ENCODE assay signal across 8 mouse cellular contexts in genomic region chr5:84417062-84417879, GRCm38 (mm10). TPM values are rescaled to one million over a fixed set of nuclear protein-coding genes. Genes with fewer than 3 reads are reported as not detected.
DNase-seq lines count a peak whose midpoint lies in the region; ATAC-seq lines count a peak whose summit lies in the region.

Gene Epha5 (minus strand): TSS chr5:84417382.

- H3K27me3 ChIP-seq in embryonic facial prominence, embryonic 11.5 days (ENCODE audit: control insufficient read depth, insufficient read depth, low read length), result peaks cover 8% of the 10 kb centered on the region
- peaks cover 31% of the 10 kb centered on the region for H3K27me3 ChIP-seq in heart, embryonic 15.5 days
- H3K27me3 ChIP-seq in liver, embryonic 12.5 days (replicated peaks), result peaks cover 35% of the 10 kb centered on the region

- H3K4me1 ChIP-seq in embryonic facial prominence, embryonic 11.5 days (ENCODE audit: control insufficient read depth, insufficient read depth, low read length), result no peaks in the 10 kb centered on the region
- peaks cover 17% of the 10 kb centered on the region for H3K4me1 ChIP-seq in heart, embryonic 15.5 days (replicated peaks)
- no peaks in the 10 kb centered on the region for H3K4me1 ChIP-seq in liver, embryonic 12.5 days

- H3K36me3 ChIP-seq in embryonic facial prominence, embryonic 11.5 days (replicated peaks; ENCODE audit: control insufficient read depth, insufficient read depth, low read depth, low read length), result no peaks in the 10 kb centered on the region
- H3K36me3 ChIP-seq in heart, embryonic 15.5 days, result no peaks in the 10 kb centered on the region
- no peaks in the 10 kb centered on the region for H3K36me3 ChIP-seq in liver, embryonic 12.5 days

- ATAC-seq in embryonic facial prominence, embryonic 11.5 days (replicated peaks; ENCODE audit: insufficient number of reproducible peaks, low FRiP score, low TSS enrichment, low read depth), result peak; percentile 96
- peak; percentile 91 for ATAC-seq in heart, embryonic 15.5 days (replicated peaks; ENCODE audit: insufficient number of reproducible peaks, insufficient read depth, low FRiP score, low read depth)
- ATAC-seq in liver, embryonic 12.5 days, result peak; percentile 80

- H3K4me2 ChIP-seq in embryonic facial prominence, embryonic 11.5 days (ENCODE audit: low read depth, low read length), result peak within 1 kb of the TSS; percentile 92
- H3K4me2 ChIP-seq in heart, embryonic 15.5 days, result peak within 1 kb of the TSS; percentile 99
- peak within 1 kb of the TSS; percentile 64 for H3K4me2 ChIP-seq in liver, embryonic 12.5 days

- H3K9me3 ChIP-seq in embryonic facial prominence, embryonic 11.5 days (replicated peaks; ENCODE audit: control insufficient read depth, low read length), result no peaks in the 10 kb centered on the region
- no peaks in the 10 kb centered on the region for H3K9me3 ChIP-seq in heart, embryonic 15.5 days (replicated peaks)
- H3K9me3 ChIP-seq in liver, embryonic 12.5 days (replicated peaks), result no peaks in the 10 kb centered on the region

- peak within 1 kb of the TSS; percentile 54 for H3K4me3 ChIP-seq in embryonic facial prominence, embryonic 11.5 days (ENCODE audit: low read depth, low read length)
- peak within 1 kb of the TSS; percentile 67 for H3K4me3 ChIP-seq in heart, embryonic 15.5 days
- peak within 1 kb of the TSS; percentile 42 for H3K4me3 ChIP-seq in liver, embryonic 12.5 days

- under 1% methylated on average over 43 of the region's 67 CpGs for WGBS in embryonic facial prominence, embryonic 11.5 days
- WGBS in heart, embryonic 15.5 days, result under 1% methylated on average over 54 of the region's 67 CpGs
- 1% methylated on average over 63 of the region's 67 CpGs for WGBS in liver, embryonic 12.5 days (ENCODE audit: insufficient replicate concordance)

- H3K9ac ChIP-seq in embryonic facial prominence, embryonic 11.5 days (replicated peaks; ENCODE audit: low read length), result peak within 1 kb of the TSS; percentile 69
- H3K9ac ChIP-seq in heart, embryonic 15.5 days, result peak within 1 kb of the TSS; percentile 52
- no peak within 1 kb of the TSS for H3K9ac ChIP-seq in liver, embryonic 12.5 days

- peak; percentile 13 for DNase-seq in thymus, postnatal 0 days (ENCODE audit: low spot score)
- DNase-seq in thymus, adult 18-20 months, result no peak
- DNase-seq in embryonic facial prominence, embryonic 11.5 days (ENCODE audit: low spot score), result peak; percentile 80
- peak; percentile 39 for DNase-seq in kidney, postnatal 14 days
- peak; percentile 84 for DNase-seq in neural tube, embryonic 10.5 days (ENCODE audit: extremely low spot score, low spot score)
- DNase-seq in testis, postnatal 14 days (ENCODE audit: low spot score), result peak; percentile 21

- H3K27ac ChIP-seq in embryonic facial prominence, embryonic 11.5 days (replicated peaks; ENCODE audit: low read depth, low read length), result peak within 1 kb of the TSS; percentile 47; the same call in 1 of the 2 replicates
- H3K27ac ChIP-seq in heart, embryonic 15.5 days, result peak within 1 kb of the TSS; percentile 42; the same call in 1 of the 2 replicates
- H3K27ac ChIP-seq in liver, embryonic 12.5 days, result no peak within 1 kb of the TSS

RNA-seq across cellular contexts. Expression of gene Epha5, which starts in this region (rescaled TPM):
- 0.17 and 0.39 TPM in 2 replicates for polyA plus RNA-seq in thymus, postnatal 0 days (2015; fragmentation: Nextera tagmentation; extraction: Ambion mirVana)
- polyA plus RNA-seq in embryonic facial prominence, embryonic 11.5 days (2014; fragmentation: Nextera tagmentation; extraction: Ambion mirVana), result 3.1 and 6.0 TPM in 2 replicates
- 0.77 and 1.7 TPM in 2 replicates for polyA plus RNA-seq in heart, embryonic 15.5 days (2015; fragmentation: Nextera tagmentation; extraction: Ambion mirVana)
- 0.08 TPM in 1 of 2 replicates, not detected in the other for polyA plus RNA-seq in liver, embryonic 12.5 days (2016; fragmentation: Nextera tagmentation; extraction: Ambion mirVana)

Comparison
In these comparisons a context has a peak if more than half of its experiments do, and no peak if none do; other contexts are left out.
1. Peak in DNase-seq in thymus, postnatal 0 days; RNA of the gene not detected or under 1 TPM.
2. Peak in ATAC-seq, H3K4me3 ChIP-seq and H3K4me2 ChIP-seq in liver, embryonic 12.5 days; RNA of the gene not detected or under 1 TPM.
3. DNase-seq: peak in embryonic facial prominence, embryonic 11.5 days (single experiment), kidney, postnatal 14 days (single experiment), neural tube, embryonic 10.5 days (single experiment) and testis, postnatal 14 days (single experiment); none in thymus, adult 18-20 months (0 of 2).
4. Peak in every context shown above with its lines, with median percentiles within 50 percentile points of each other: ATAC-seq, H3K4me2 ChIP-seq and H3K4me3 ChIP-seq.